Mouse (Mus musculus): ENCODE results near the gene BC049715. TPM values are rescaled to one million over a fixed set of nuclear protein-coding genes. Genes with fewer than 3 reads are reported as not detected.

BC049715 gene
- polyA plus RNA-seq, 1 experiment: 0.56 TPM

DNA sequence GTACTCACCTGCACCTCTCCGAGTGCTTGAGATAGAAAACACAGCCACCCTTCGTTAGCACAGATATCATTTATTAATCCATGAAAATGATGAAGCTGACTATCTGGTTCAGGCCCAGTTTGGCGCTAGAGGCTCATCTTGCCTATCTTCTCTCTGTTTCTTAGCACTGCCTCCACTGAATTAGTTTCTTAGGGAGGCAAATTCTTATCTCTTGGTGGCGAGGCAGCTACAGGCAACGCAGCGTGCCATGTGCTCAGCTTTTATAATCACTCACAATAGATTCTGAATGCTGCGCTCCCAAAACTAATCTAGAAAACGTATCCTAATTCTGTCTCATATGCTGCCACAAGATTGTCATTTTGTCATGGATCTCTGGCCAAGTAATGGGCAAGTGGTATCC is 21.0 kb downstream of the BC049715 start:
- 80% methylated on average over 8 of the region's 8 CpGs for WGBS
- Histone ChIP-seq H3K36me3 (ENCODE audit: control insufficient read depth, insufficient read depth, low read length) (no peaks in the 10 kb centered on the region), H3K27ac (ENCODE audit: insufficient read depth, low read depth, low read length) (no peak overlapping the region), H3K4me1 (ENCODE audit: control insufficient read depth, insufficient read depth, insufficient read length, low read length) (no peaks in the 10 kb centered on the region), H3K4me3 (ENCODE audit: low read depth, low read length) (no peak overlapping the region), H3K27me3 (ENCODE audit: control insufficient read depth, insufficient read depth, low read length) (no peaks in the 10 kb centered on the region)
- TF ChIP-seq POLR2A (IDR thresholded peaks at IDR 0.05; ENCODE audit: low read depth, low read length): no peak
- TF ChIP-seq CTCF (IDR thresholded peaks at IDR 0.05; ENCODE audit: extremely low read depth, insufficient read length, insufficient replicate concordance, low read depth, low read length): no peak

DNA sequence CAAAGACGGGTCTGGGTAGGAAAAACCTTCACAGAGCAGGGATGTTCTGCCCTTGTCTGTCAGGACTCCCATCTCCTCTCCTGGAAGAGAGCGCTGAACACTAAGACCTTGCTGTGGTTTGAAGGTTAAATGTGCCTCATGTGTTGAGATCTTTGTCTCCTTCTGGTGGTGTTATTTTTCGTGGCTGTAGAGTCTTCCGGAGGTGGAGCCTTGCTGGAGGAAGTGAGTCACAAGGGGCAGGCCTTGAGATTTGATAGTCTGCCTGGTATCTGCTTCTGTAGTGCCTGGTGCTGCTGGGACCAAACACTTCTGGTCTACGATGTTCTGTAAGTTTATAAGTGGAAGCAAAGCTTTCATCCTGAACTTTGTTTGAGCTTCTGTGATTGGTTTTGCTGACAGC is 21.5 kb downstream of the BC049715 start:
- no peaks in the 10 kb centered on the region for H3K4me1 ChIP-seq (ENCODE audit: control insufficient read depth, insufficient read depth, insufficient read length, low read length)
- H3K4me3 ChIP-seq (ENCODE audit: low read depth, low read length): no peak overlapping the region
- TF ChIP-seq POLR2A (IDR thresholded peaks at IDR 0.05; ENCODE audit: low read depth, low read length) (no peak), CTCF (IDR thresholded peaks at IDR 0.05; ENCODE audit: extremely low read depth, insufficient read length, insufficient replicate concordance, low read depth, low read length) (no peak)
- WGBS: 87% methylated on average over 5 of the region's 5 CpGs
- H3K27me3 ChIP-seq (ENCODE audit: control insufficient read depth, insufficient read depth, low read length): no peaks in the 10 kb centered on the region
- no peak overlapping the region for H3K27ac ChIP-seq (ENCODE audit: insufficient read depth, low read depth, low read length)
- H3K36me3 ChIP-seq (ENCODE audit: control insufficient read depth, insufficient read depth, low read length): no peaks in the 10 kb centered on the region

DNA sequence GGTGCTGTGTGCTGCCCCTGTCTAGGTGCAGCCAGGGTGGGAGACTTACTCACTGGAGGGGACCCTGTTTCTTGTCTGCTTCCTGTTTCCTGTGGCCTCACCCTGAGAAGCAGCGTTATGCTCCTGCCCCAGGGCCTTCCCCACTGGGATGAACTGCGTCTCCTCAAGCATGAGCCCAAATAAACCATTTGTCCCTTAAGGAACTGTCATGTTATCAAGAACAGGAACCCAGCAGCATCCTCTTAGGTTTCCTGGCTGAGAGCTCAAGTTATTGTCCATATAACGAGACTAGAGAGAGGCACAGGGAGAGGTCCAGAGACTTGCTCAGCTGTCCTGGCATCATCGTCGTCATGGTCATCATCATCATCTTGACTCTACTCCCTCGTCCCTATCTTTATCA is 22.8 kb downstream of the BC049715 start:
- H3K4me3 ChIP-seq (ENCODE audit: low read depth, low read length): no peak overlapping the region
- H3K36me3 ChIP-seq (ENCODE audit: control insufficient read depth, insufficient read depth, low read length): no peaks in the 10 kb centered on the region
- TF ChIP-seq POLR2A (IDR thresholded peaks at IDR 0.05; ENCODE audit: low read depth, low read length) (no peak), CTCF (IDR thresholded peaks at IDR 0.05; ENCODE audit: extremely low read depth, insufficient read length, insufficient replicate concordance, low read depth, low read length) (no peak)
- H3K4me1 ChIP-seq (ENCODE audit: control insufficient read depth, insufficient read depth, insufficient read length, low read length): no peaks in the 10 kb centered on the region
- H3K27me3 ChIP-seq (ENCODE audit: control insufficient read depth, insufficient read depth, low read length): no peaks in the 10 kb centered on the region
- whole genome bisulfite sequencing: 78% methylated on average over 6 of the region's 6 CpGs
- no peak overlapping the region for H3K27ac ChIP-seq (ENCODE audit: insufficient read depth, low read depth, low read length)

DNA sequence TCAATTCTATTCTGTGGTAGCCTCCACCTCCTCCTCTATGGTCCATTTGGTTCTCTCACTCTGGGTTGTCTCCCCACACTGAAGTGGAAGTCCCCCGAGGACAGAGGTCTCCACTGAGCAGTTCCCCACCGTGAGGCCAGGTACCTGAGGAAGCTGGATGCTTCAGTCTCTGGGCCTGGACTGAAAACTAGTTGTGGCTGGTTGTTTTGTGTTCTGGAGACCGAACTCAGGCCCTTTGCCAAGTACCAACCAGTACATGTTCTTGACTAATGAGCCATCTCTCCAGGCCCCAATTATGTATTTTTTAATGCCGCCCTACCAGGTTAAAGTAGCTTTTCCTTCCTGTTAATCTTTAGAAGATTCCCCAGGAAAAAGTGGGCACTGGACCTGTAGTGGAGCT is 24.9 kb downstream of the BC049715 start:
- H3K4me3 ChIP-seq (ENCODE audit: low read depth, low read length): no peak overlapping the region
- no peaks in the 10 kb centered on the region for H3K36me3 ChIP-seq (ENCODE audit: control insufficient read depth, insufficient read depth, low read length)
- H3K4me1 ChIP-seq (ENCODE audit: control insufficient read depth, insufficient read depth, insufficient read length, low read length): peaks cover 4% of the 10 kb centered on the region
- no peaks in the 10 kb centered on the region for H3K27me3 ChIP-seq (ENCODE audit: control insufficient read depth, insufficient read depth, low read length)
- WGBS: 81% methylated on average over 4 of the region's 4 CpGs
- H3K27ac ChIP-seq (ENCODE audit: insufficient read depth, low read depth, low read length): no peak overlapping the region
- TF ChIP-seq CTCF (IDR thresholded peaks at IDR 0.05; ENCODE audit: extremely low read depth, insufficient read length, insufficient replicate concordance, low read depth, low read length) (no peak), POLR2A (IDR thresholded peaks at IDR 0.05; ENCODE audit: low read depth, low read length) (no peak)

DNA sequence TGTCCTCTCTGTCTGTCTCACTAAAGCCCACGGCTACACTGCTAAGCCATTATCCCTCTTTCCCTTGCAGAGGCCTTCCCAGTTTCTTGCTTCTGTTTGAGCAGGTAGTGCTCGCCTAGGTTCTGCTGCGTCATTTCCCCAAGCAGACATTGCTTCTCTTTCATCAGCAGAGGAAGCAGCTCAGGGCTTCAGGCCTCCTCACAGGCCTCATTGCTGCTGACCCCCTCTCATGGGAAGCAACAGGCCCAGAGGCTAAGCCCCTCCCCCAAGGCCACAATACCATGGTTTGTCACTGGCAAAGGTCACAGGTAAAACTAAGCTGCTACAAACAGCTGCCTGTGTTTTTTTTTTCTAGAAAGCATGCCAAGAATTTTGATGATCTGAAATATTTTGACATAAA is 25.3 kb downstream of the BC049715 start:
- no peaks in the 10 kb centered on the region for H3K27me3 ChIP-seq (ENCODE audit: control insufficient read depth, insufficient read depth, low read length)
- no peaks in the 10 kb centered on the region for H3K36me3 ChIP-seq (ENCODE audit: control insufficient read depth, insufficient read depth, low read length)
- no peak for TF ChIP-seq POLR2A (IDR thresholded peaks at IDR 0.05; ENCODE audit: low read depth, low read length)
- no peak for TF ChIP-seq CTCF (IDR thresholded peaks at IDR 0.05; ENCODE audit: extremely low read depth, insufficient read length, insufficient replicate concordance, low read depth, low read length)
- 65% methylated on average over 3 of the region's 3 CpGs for WGBS
- peaks cover 7% of the 10 kb centered on the region for H3K4me1 ChIP-seq (ENCODE audit: control insufficient read depth, insufficient read depth, insufficient read length, low read length)
- H3K27ac ChIP-seq (ENCODE audit: insufficient read depth, low read depth, low read length): no peak overlapping the region
- H3K4me3 ChIP-seq (ENCODE audit: low read depth, low read length): no peak overlapping the region

DNA sequence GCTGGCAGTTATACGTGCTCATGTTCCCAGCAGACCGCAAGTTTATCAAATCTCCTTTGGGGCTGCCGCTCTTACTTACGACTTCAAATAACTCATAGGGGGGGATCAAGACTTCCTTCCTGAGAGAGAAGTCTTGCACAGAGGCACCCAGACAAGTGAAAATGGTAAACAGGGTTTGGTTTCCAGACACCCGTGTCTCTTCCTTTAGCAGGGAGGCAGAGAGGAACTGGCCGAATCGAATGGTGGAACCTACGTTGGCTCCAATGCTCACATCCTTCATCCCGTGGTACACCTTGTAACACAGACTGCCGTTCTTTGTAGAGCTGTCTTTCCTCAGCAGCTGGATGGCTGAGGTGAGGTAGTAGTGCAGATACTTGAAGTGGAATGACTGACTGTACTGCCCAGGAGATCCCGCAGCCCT is 26.9 kb downstream of the BC049715 start:
- 87% methylated on average over 11 of the region's 11 CpGs for WGBS
- no peak overlapping the region for H3K27ac ChIP-seq (ENCODE audit: insufficient read depth, low read depth, low read length)
- no peak for TF ChIP-seq CTCF (IDR thresholded peaks at IDR 0.05; ENCODE audit: extremely low read depth, insufficient read length, insufficient replicate concordance, low read depth, low read length)
- no peak for TF ChIP-seq POLR2A (IDR thresholded peaks at IDR 0.05; ENCODE audit: low read depth, low read length)
- no peaks in the 10 kb centered on the region for H3K27me3 ChIP-seq (ENCODE audit: control insufficient read depth, insufficient read depth, low read length)
- no peaks in the 10 kb centered on the region for H3K36me3 ChIP-seq (ENCODE audit: control insufficient read depth, insufficient read depth, low read length)
- no peak overlapping the region for H3K4me3 ChIP-seq (ENCODE audit: low read depth, low read length)
- peaks cover 7% of the 10 kb centered on the region for H3K4me1 ChIP-seq (ENCODE audit: control insufficient read depth, insufficient read depth, insufficient read length, low read length)

DNA sequence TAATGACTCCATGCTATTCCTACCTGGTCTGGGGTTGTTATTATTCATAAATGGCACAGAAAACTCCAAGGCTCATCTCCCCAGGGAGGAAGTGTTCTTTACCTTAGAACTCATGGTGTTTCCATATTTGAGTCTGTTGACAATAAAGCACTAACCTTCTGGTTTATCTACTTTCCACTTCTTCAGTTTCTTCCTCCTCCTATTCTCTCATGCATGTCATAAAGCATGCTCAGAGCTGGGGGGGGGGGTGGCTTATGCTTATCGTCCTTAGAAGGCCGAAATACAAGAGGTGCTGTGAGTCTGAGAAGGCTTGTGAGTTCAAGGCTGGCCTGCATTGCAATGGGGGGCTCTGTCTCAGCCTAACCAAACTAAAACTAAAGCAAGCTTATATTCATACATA is 27.8 kb downstream of the BC049715 start:
- Histone ChIP-seq H3K27me3 (ENCODE audit: control insufficient read depth, insufficient read depth, low read length) (no peaks in the 10 kb centered on the region), H3K27ac (ENCODE audit: insufficient read depth, low read depth, low read length) (no peak overlapping the region), H3K4me3 (ENCODE audit: low read depth, low read length) (no peak overlapping the region), H3K4me1 (ENCODE audit: control insufficient read depth, insufficient read depth, insufficient read length, low read length) (peaks cover 7% of the 10 kb centered on the region), H3K36me3 (ENCODE audit: control insufficient read depth, insufficient read depth, low read length) (no peaks in the 10 kb centered on the region)
- WGBS: 66% methylated on average over 2 of the region's 2 CpGs
- TF ChIP-seq POLR2A (IDR thresholded peaks at IDR 0.05; ENCODE audit: low read depth, low read length): no peak
- no peak for TF ChIP-seq CTCF (IDR thresholded peaks at IDR 0.05; ENCODE audit: extremely low read depth, insufficient read length, insufficient replicate concordance, low read depth, low read length)
